Comparison of ENCODE assay signal across 25 mouse cellular contexts in genomic region chr2:157053124-157053523, GRCm38 (mm10). TPM values are rescaled to one million over a fixed set of nuclear protein-coding genes. Genes with fewer than 3 reads are reported as not detected.
"Had no signal": no experiment of that assay in that cellular context is flagged by ENCODE, and none has a peak within 500 bp of the region (broad histone marks: within the 10 kb centered on the region; RNA-seq: fewer than 3 reads in every experiment).

No protein-coding gene starts in this region.

- H3K4me2 ChIP-seq: lung, embryonic 14.5 days; midbrain, embryonic 12.5 days; neural tube, embryonic 13.5 days; neural tube, embryonic 15.5 days had no signal

- H3K9me3 ChIP-seq: midbrain, embryonic 10.5 days; midbrain, embryonic 12.5 days; neural tube, embryonic 13.5 days; neural tube, embryonic 15.5 days had no signal

- H3K27me3 ChIP-seq: midbrain, embryonic 12.5 days; neural tube, embryonic 13.5 days; neural tube, embryonic 15.5 days had no signal

- ATAC-seq: midbrain, embryonic 16.5 days had no signal

- H3K4me3 ChIP-seq: midbrain, embryonic 10.5 days; midbrain, embryonic 12.5 days; myocyte; neural tube, embryonic 13.5 days; neural tube, embryonic 15.5 days had no signal

- H3K27ac ChIP-seq: midbrain, embryonic 10.5 days; midbrain, embryonic 12.5 days; neural tube, embryonic 13.5 days had no signal

- H3K9ac ChIP-seq: lung, embryonic 14.5 days; midbrain, embryonic 12.5 days; neural tube, embryonic 13.5 days; neural tube, embryonic 15.5 days had no signal

- DNase-seq: lung, postnatal 10 days; lung, postnatal 4 days; midbrain, embryonic 14.5 days; retina, postnatal 1 day; right cerebral cortex, adult 18-20 months; right cerebral cortex, postnatal 25 days; right cerebral cortex, postnatal 4 days; spleen, adult 18-20 months; thymus, adult 18-20 months; thymus, postnatal 14 days; thymus, postnatal 36 days had no signal

RNA-seq across cellular contexts. Expression of gene Tldc2, which starts 33.7 kb away (rescaled TPM):
- total RNA-seq: megakaryocyte, adult 5-6 weeks; megakaryocyte-erythroid progenitor cell, adult 5-6 weeks had no signal
- polyA plus RNA-seq: lung, embryonic 14.5 days; lung, embryonic 16.5 days; midbrain, embryonic 10.5 days; midbrain, embryonic 12.5 days; midbrain, embryonic 14.5 days; midbrain, embryonic 16.5 days; myocyte; neural tube, embryonic 11.5 days; neural tube, embryonic 13.5 days; neural tube, embryonic 15.5 days; stomach, embryonic 14.5 days; stomach, embryonic 16.5 days; thymus, postnatal 0 days had no signal
